Mouse (Mus musculus): ENCODE measurements around the gene Magt1. TPM values are rescaled to one million over a fixed set of nuclear protein-coding genes. Genes with fewer than 3 reads are reported as not detected.

The Magt1 gene
- polyA plus RNA-seq, 1 experiment from 2014 or later: 17.1 TPM

Other genes starting within 250 kb of the Magt1 start
- not detected in 2 replicates for gene Fgf16, start 247.6 kb downstream of the Magt1 start, polyA plus RNA-seq (2014; fragmentation: Nextera tagmentation; extraction: Ambion mirVana)
- gene Atrx, start 82.5 kb downstream of the Magt1 start, polyA plus RNA-seq (2014; fragmentation: Nextera tagmentation; extraction: Ambion mirVana): 237 and 266 TPM in 2 replicates
- 426 and 493 TPM in 2 replicates for gene Cox7b, start 3.8 kb upstream of the Magt1 start, polyA plus RNA-seq (2014; fragmentation: Nextera tagmentation; extraction: Ambion mirVana)
- 12.3 and 19.9 TPM in 2 replicates for gene Atp7a, start 15.4 kb upstream of the Magt1 start, polyA plus RNA-seq (2014; fragmentation: Nextera tagmentation; extraction: Ambion mirVana)
- gene Tlr13, start 131.3 kb upstream of the Magt1 start, polyA plus RNA-seq (2014; fragmentation: Nextera tagmentation; extraction: Ambion mirVana): 0.08 and 0.18 TPM in 2 replicates
- gene Pgk1, start 175.2 kb upstream of the Magt1 start, polyA plus RNA-seq (2014; fragmentation: Nextera tagmentation; extraction: Ambion mirVana): 266 and 275 TPM in 2 replicates
- 22.2 and 24.7 TPM in 2 replicates for gene Taf9b, start 209.3 kb upstream of the Magt1 start, polyA plus RNA-seq (2014; fragmentation: Nextera tagmentation; extraction: Ambion mirVana)
- gene Fnd3c2, start 243.5 kb upstream of the Magt1 start, polyA plus RNA-seq (2014; fragmentation: Nextera tagmentation; extraction: Ambion mirVana): not detected in 2 replicates